Mouse (Mus musculus) megakaryocyte-erythroid progenitor cell, adult 5-6 weeks (primary cell): ENCODE results near the gene Pus7. TPM values are rescaled to one million over a fixed set of nuclear protein-coding genes. Genes with fewer than 3 reads are reported as not detected.
A peak's percentile ranks its signal among the peaks of the same experiment; 100 is the strongest.
"Not testable (repeated sequence)": the region's sequence is repeated elsewhere in the genome, so short reads cannot be mapped to it uniquely, and the experiment has no call there.

Experiments used
- ATAC-seq: replicated peaks from 2 replicates; pipeline ENCODE4 v1.8.0; 2016; ENCODE audit warnings: mild to moderate bottlenecking, inconsistent platforms; ENCODE audit not compliant: severe bottlenecking, poor library complexity, low FRiP score, low TSS enrichment
- total RNA-seq, 2 experiments: library from RNA; stranded (forward) in 1 of 2; stranded (reverse) in 1 of 2; fragments of 200-1000, 215-1000 nt in 1 of 2; fragments of >200 nt in 1 of 2; fragmentation: Nextera tagmentation in 1 of 2; gene quantifications; 2 replicates each; pipeline ENCODE4 v1.2.3; 2014 to 2017

Gene Pus7
- total RNA-seq, 2 experiments from 2014 or later, result 64.0 to 84.8 TPM

DNA sequence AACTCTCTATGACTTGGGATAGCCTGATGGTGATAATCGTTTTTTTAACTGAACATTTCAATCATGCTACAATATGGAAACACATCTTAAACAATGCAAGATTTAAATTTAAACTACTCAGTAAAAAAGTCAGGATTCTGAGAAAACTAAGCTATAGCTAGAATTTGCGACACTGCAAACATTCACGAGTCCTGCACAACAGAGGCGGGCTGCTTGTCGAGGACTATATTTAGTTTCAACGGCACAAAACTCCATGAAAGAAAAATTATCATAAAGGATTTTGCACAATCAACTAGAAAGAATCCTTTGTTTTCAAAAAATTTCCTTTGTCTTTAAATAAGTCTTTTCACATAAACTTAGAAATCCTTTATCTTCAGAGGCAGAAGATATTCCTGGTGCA, 21.0 kb downstream of the Pus7 start:
- no peak for ATAC-seq

DNA sequence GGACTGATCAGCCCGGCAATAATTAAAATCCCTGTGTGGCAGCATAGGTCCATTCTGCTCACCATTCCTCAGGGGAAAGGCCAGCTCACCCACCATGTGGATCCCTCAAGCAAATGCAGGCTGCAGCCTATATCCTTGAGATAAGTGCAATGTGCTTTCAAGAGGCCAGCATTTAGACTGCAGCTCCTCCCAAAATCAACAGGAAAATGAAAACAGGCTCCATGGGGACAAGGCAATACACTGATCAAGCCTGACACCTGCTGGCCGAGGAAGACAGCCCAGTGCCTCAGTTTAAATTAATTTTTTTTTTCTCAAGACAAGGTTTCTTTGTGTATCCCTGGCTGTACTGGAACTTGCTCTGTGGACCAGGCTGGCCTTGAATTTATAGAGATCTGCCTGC, 24.9 kb downstream of the Pus7 start:
- peak; percentile 81 for ATAC-seq

DNA sequence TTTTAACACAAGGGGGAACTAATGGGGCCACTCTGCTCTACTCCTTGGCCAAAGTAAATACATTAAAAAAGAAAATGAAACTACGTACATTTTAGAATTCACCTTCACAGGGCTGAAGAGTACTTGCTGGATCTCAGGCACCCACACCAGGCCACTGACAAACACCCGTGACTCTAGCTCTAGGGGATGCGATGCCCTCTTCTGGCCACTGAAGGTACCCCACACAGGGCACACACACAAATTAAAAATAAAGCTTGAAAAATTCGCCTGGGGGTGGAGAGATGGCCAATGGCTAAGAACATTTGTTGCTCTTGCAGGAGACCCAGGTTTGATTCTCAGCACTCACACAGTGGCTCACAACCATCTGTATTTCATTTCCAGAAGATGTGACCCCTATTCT, 27.1 kb downstream of the Pus7 start:
- 0 out of 2 replicates have a peak, but pooled peaks have one; percentile 43 for ATAC-seq

DNA sequence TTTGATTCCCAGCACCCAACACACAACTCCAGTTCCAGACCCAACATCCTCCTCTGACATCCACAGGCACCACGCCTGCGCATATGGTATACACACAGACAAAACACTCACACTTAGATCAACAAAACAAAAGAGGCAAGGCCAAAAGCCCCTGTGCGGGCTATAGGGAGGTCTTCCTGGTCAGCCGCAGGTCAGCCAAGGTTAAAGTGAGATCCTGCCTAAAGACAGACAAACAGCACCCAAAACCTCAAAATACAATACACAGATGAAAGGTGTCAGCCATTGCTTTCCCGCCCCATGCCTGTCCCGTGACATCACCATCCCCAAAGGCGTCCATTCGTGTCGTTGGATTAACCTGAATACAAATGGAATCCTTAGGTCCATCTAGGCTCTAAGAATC, 27.9 kb downstream of the Pus7 start:
- ATAC-seq, result no peak

DNA sequence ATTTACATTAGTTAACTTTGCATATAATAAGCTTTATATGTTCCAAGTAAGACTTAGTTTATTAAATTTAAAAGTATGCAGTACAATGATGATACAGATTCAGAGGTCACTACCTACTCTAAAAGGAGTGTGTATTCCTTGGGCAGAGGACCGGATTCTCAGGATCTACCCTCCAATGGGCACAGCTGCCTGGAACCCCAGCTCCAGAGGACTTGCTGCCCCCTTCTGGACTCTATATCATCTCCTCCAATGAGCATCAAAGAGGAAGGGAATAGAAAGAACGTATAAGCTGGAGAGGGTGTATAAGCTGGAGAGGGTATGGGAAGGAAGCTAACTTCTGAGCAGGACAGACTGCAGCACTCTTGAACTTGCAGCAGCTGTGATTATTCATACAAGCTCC, 33.6 kb downstream of the Pus7 start:
- ATAC-seq, result no peak

DNA sequence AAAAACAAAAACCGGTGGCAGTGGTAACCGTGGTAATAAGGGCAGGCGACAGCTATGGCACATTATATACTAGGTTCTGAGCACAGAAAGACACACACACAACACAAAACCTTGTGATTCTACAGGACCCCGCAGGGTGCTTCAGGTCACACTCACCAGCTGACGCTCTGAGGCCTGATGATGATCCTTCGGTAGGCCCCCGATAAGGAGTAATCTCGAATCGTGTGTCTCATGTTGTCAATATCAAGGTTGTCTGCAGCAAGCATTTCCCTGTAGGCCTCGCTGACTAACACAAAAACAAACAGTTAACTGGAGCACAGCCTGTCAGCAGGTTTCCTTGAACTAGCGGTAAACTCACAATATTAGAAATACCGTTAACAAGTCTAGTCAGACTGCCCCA, 40.2 kb downstream of the Pus7 start:
- ATAC-seq, result no peak

DNA sequence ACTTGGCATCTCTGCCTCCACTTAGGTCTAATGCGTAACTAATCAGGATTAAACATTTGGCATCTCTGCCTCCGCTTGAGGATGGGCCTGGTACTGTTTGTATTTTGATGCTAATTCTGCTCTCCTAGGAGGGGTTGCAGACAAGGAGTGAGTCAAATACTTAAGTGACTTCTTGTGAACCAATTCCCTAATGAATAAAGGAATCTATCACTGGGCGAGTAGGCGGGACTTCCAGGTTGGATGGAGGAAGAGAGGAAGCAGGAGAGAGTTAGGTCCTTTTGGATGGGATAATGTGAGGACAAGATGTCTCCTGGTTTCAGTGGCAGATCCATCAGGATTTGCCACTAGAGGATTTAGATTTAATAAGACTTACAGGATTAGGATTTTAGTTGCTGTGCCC, 46.4 kb downstream of the Pus7 start:
- ATAC-seq, result no peak

DNA sequence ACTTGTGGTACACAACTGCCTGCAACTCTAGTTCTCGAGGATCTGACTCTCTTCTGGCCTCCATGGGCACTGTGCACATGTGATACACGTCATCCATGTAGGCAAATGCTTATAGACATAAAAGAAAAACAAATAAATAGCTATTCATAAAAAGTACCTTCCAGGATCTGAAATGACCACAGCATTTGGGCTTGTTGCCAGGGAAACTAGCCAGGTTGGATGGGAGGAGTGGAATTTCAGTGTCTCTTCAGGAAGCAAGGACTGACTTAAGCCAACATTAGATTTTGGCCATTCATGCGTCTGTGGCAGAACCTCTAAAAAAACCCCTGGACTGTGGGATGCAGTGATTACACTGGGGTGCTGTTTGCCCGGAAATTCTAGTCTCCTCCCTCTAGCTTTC, 47.1 kb downstream of the Pus7 start:
- no peak for ATAC-seq

DNA sequence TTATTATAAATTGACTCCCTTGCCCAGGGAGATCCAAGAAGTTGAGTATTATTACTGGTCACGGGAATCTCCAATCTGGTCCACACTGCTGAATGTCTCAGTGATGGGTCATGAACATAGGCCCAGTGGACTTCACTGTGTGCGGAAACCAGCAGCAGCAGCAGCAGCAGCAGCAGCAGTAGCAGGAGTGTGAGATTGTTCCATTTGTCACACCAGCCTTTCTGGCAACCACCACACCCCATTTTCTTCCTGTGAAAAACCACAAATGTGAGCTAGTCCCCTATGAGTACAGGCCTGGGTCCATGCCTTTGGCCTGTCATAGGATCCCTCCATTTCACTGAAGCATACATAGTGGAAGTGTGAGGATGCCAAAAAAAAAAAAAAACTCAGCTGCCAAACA, 61.6 kb downstream of the Pus7 start:
- ATAC-seq, result no peak

DNA sequence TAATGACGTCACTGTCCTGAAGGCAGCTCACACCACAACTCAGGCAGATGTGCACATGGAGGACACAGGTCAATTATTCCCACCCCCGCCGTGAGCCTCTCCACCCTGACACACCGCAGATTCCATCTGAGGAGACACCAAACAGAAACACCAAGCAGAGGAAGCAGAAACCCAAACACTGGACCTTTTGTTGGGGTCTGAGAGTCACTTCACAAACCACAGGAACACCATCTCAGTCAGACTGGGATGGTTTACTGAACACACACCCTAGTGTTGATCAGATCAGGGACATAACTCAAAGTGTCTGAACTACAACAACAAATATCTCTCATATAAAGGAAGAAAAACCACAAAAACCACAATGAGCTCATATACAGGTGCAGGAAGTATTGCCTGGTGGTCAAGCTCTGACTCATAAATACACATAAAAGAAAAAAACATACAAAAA, 64.6 kb downstream of the Pus7 start:
- peak; percentile 59 for ATAC-seq

DNA sequence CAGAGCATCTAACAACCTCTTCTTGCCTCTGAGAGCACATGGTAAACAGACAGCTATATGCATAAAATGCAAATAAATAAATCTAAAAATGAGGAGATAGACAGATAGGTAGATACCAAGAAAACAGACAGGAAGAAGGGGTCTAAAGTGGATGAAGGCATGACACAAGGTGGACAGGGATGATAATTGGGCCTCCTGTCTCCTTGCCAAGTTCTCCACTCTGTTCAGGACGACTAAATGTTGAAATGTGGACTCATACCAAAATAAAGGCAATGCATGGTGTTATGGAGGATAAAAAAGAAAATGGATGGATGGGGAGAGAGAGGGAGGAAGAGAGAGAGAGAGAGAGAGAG, 65.4 kb downstream of the Pus7 start:
- ATAC-seq, result no peak

DNA sequence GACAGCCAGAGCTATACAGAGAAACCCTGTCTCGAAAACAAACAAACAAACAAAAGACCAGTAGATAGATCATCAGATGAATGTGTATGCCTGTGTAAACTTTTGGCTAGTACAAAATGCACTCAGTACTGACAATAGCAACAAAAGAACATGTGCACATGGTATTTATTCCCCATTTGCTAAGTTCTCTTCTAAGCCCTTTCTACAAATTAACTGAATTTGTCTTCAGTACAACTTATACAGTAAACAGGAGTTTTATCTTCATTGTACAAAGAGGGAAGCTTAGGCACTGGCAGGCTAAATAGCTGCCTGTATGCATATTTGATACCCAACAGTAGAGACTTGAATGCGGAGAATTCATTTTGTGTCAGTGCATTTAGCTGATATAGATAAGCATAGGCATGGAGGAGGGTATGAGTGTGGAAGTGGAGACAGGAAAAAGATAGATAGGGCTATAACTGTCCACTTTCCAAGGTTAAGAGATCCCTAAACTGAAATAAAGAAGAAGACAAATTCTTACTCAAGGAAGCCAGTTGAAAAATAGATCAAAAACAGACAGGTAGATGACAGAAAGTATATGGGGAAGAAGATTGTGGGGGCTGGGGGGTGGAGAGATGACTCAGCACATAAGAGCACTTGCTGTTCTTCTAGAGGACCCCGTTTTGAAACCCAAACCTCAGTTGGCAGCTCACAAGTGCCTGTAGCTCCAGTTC, 65.9 kb downstream of the Pus7 start:
- peak; percentile 27; the same call in 1 of the 2 replicates for ATAC-seq

DNA sequence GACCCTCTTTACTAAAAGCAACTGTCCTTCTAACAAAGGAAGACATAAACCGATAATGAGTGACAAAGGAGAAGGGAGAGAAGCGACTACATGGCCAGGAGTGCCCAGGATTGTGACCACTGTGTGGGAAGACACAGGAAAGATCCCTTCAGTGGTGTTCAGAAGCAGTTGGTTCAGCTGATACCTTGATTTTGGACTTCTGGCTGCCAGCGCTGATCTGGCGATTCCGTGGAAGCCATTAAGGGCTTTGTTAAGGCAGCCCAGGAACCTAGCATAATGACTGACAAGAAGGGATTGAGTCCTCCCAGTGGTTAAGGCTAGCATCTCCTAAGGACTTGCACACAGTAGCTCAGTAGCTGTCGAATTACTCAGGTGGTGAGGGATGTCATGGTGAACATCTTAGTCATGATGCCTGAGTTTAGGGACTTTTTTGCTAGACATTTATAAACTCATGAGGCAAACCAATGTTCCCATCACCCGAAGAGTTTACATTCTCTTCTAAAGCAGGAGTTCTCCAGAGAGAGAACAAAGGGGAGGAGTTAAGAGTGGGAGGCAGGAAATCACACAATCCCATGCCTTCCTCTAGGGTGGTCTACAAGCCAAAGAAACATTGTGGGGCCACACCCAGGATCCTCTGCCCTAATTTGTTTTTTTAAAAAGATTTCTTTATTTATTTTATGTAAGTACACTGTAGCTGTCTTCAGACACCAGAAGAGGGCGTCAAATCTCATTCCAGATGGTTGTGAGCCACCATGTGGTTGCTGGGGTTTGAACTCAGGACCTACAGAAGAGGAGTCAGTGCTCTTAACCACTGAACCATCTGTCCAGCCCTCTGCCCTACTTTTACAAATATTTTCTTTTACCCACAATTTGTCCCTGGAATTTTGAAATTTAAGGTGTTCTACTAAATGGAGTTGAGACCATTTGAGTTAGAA, 69.8 kb downstream of the Pus7 start:
- no peak for ATAC-seq

DNA sequence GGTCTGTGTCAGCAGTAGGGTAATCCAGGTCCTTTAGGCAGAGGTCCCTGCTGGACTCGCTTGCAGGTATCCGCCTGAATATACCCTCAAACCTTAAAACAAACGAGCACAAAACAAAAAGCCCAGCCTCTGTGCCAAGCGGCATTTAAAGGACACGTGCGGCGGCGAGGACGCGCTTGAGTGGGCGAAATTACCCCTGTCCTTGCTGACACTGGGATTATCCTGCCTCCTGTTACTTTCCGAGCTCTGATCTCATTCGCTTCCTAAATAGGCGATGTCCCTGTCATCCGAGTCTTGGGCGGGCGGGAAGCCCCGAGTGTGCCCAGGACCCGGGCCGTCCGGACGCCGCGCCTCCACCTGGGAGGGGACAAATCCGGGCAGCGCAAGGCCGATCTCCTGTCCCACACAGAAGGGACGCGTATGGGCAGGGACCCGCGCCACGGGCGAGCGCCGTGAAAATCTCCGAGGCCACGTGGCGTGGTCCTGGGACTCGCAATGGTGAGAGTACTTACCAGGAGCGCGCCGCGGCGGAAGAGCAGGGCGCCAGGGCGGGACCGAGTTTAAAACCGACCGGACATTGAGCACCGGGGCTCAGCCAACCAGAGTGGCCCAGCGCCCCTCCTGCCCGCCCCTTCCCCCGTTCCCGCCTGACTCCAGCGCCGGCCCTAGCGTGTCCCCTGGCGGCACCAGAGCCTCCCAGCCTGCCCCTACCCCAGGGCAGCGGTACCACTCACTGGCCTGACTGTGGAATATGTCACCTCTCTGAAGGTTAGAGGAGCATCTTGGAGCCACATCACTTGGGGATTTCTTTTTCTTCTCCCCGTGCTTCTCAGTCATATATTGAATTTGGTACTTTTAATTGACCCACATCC, 71.1 kb downstream of the Pus7 start:
- ATAC-seq, result peak; percentile 95

DNA sequence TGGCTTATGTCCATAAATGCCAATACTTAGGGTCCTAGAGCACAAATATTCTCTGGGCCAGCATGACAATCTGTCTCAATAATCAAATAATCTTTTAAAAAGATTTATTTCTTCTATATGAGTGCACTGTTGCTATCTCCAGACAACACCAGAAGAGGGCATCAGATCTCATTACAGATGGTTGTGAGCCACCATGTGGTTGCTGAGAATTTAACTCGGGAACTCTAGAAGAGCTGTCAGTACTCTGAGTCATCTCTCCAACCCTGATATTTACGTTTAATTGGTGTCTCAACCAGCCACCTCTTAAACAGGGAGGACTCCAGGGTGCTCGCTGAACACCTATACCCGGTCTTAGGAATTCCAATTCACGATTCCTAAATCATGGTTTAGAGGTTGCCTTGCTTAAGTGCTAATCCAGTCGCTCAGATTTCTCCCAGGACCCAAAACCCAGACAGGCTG, 71.8 kb downstream of the Pus7 start:
- ATAC-seq, result peak; percentile 7; the same call in 1 of the 2 replicates

DNA sequence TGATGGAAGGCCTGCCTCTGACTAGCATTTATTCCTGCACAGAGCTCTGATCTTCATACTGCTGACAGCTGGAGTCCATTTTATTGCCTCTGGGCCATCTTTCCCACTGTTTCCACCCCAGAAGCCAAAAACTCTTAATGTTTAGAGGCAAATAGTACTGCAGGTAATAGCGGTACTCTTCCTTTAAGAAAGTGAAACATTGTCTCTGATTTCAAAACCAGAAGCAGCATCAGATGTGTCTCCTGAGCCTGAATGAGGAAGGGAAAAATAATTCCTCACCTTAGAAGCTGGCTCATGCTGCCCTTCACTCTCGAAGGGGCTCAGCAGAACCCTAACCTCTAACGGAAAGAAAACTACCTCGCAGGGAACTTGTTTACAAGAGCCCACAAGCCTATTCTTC, 72.3 kb downstream of the Pus7 start:
- no peak for ATAC-seq

DNA sequence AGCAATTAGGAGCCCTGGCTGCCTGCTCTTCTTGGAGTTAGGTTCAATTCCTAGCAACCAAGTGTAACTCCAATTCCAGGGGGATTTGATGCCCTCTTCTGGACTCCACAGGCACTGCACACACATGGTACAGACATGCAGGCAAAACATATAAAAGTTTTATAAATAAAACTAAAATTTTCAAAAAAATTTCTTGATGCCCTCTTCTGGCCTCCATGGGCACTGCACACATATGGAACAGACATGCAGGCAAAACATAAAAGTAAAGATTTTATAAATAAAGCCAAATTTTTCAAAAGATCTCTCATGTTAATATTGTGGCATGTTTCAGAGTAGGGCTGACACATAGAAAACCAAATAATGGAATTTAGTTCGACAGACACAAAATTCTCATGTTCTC, 73.8 kb downstream of the Pus7 start:
- no peak for ATAC-seq

DNA sequence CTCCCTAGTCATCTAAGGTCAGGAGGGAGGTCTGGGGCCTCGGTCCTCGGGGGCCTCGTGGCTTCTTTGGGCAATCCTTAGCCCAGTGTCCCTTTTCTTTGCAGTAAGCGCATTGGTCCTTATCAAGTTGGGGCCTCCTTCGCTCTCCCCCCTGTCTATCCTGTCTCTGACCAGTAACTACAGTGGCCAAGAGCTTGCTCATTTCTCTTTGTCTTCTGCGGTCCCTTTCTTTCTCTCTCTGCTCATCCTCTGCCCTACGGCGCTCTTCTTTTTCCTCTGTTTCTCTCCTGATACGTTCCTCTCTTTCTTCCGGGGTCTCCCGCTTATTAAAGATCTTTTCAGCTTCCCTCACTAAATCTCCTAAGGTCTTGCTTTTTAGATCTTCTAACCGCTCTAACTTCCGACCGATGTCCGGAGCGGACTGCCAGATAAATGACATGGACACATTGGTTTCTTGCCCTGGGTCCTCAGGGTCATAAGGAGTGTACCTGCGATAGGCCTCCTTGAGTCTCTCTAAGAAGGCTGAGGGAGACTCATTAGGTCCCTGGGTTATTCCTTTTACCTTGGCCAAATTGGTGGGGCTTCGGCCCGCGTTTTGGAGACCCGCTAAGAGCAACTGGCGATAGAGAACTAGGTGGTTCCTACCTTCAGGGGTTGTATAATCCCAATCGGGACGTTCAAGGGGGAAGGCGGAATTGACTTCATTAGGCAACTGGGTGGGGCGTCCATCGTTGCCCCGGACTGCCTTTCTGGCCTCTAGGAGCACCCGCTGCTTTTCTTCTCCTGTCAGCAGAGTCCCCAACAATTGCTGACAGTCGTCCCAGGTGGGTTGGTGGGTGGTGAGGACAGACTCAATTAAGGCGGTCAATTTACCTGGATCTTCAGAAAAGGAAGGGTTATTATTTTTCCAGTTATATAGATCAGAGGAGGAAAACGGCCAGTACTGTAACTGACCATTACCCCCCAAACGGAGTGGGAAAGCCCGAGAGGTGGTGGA, 76.6 kb downstream of the Pus7 start:
- ATAC-seq, result not testable (repeated sequence)

DNA sequence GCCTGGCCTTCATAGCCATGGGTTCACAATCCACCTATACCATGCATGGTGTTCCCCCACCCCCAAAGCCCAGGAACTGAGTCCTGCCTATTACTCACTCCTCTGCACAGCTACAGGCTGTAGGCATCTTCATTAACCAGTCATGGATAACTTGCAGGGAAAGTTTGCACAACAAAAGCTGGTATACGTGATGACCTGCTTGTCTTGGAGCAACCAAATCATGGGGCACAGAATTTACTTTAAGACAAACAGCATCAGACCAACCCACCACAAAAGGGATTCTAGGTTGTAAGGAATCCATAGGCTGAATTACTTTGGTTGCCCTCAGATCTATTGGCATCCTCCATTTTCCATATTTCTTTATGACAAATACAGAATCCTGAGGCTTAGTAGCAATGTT, 86.1 kb downstream of the Pus7 start:
- ATAC-seq, result no peak
